Mouse (Mus musculus): ENCODE measurements at regions not wholly inside any gene's neighbourhood (a gene's known extent, or its start where the extent isn't known, plus 50 kb on each side); places are given as distances from the start of the nearest gene placed in this dataset.

- TF ChIP-seq POLR2A (IDR thresholded peaks at IDR 0.05; ENCODE audit: insufficient read depth, low read depth, low read length): no peak
- TF ChIP-seq EP300 (IDR thresholded peaks at IDR 0.05; ENCODE audit: insufficient read depth, low read depth, low read length): no peak
- no peak for TF ChIP-seq CTCF (IDR thresholded peaks at IDR 0.05)
- no peaks in the 10 kb centered on the region for H3K36me3 ChIP-seq (ENCODE audit: control insufficient read depth, insufficient read depth, low read length)
- H3K4me1 ChIP-seq (ENCODE audit: control insufficient read depth, insufficient read depth, low read length): no peaks in the 10 kb centered on the region
- no peaks in the 10 kb centered on the region for H3K27me3 ChIP-seq (ENCODE audit: control insufficient read depth, insufficient read depth, low read length)
- no peak overlapping the region for H3K27ac ChIP-seq
- intact Hi-C loops (cut with DNase I): no loop called here
- WGBS: 76% methylated on average over 2 of the region's 2 CpGs
- H3K9ac ChIP-seq (ENCODE audit: low read depth, low read length): no peak overlapping the region
- H3K4me3 ChIP-seq: no peak overlapping the region
- no peak for DNase-seq
- no peaks in the 10 kb centered on the region for H3K79me2 ChIP-seq (replicated peaks; ENCODE audit: control insufficient read depth, insufficient read depth, low read length)
Observed at GRCm38 (mm10) chr13:34540646-34541045, 112.6 kb downstream of the Pxdc1 start.

- TF ChIP-seq CTCF (IDR thresholded peaks at IDR 0.05): peak; percentile 31
- TF ChIP-seq EP300 (IDR thresholded peaks at IDR 0.05; ENCODE audit: insufficient read depth, low read depth, low read length): no peak
- no peak overlapping the region for H3K9ac ChIP-seq (ENCODE audit: low read depth, low read length)
- H3K27me3 ChIP-seq (ENCODE audit: control insufficient read depth, insufficient read depth, low read length): no peaks in the 10 kb centered on the region
- no peak for DNase-seq
- H3K36me3 ChIP-seq (ENCODE audit: control insufficient read depth, insufficient read depth, low read length): no peaks in the 10 kb centered on the region
- no peak overlapping the region for H3K4me3 ChIP-seq
- H3K79me2 ChIP-seq (replicated peaks; ENCODE audit: control insufficient read depth, insufficient read depth, low read length): no peaks in the 10 kb centered on the region
- intact Hi-C loops (cut with DNase I): no loop called here
- H3K4me1 ChIP-seq (ENCODE audit: control insufficient read depth, insufficient read depth, low read length): no peaks in the 10 kb centered on the region
- WGBS: 78% methylated on average over 2 of the region's 2 CpGs
- no peak overlapping the region for H3K27ac ChIP-seq
Observed at GRCm38 (mm10) chr13:34533896-34534295, 119.4 kb downstream of the Pxdc1 start.

- 88% methylated on average over 3 of the region's 3 CpGs for WGBS
- no peak overlapping the region for H3K4me3 ChIP-seq
- no peaks in the 10 kb centered on the region for H3K27me3 ChIP-seq (ENCODE audit: control insufficient read depth, insufficient read depth, low read length)
- no peak for DNase-seq
- H3K27ac ChIP-seq: no peak overlapping the region
- TF ChIP-seq EP300 (IDR thresholded peaks at IDR 0.05; ENCODE audit: insufficient read depth, low read depth, low read length) (no peak), POLR2A (IDR thresholded peaks at IDR 0.05; ENCODE audit: insufficient read depth, low read depth, low read length) (no peak), CTCF (IDR thresholded peaks at IDR 0.05) (no peak)
- no peak overlapping the region for H3K9ac ChIP-seq (ENCODE audit: low read depth, low read length)
- H3K79me2 ChIP-seq (replicated peaks; ENCODE audit: control insufficient read depth, insufficient read depth, low read length): no peaks in the 10 kb centered on the region
- no peaks in the 10 kb centered on the region for H3K4me1 ChIP-seq (ENCODE audit: control insufficient read depth, insufficient read depth, low read length)
- H3K36me3 ChIP-seq (ENCODE audit: control insufficient read depth, insufficient read depth, low read length): no peaks in the 10 kb centered on the region
- intact Hi-C loops (cut with DNase I): no loop called here
Observed at GRCm38 (mm10) chr13:34511332-34511731, 142.0 kb downstream of the Pxdc1 start.

- intact Hi-C loops (cut with DNase I): no loop called here
- Histone ChIP-seq H3K9ac (ENCODE audit: low read depth, low read length) (no peak overlapping the region), H3K4me1 (ENCODE audit: control insufficient read depth, insufficient read depth, low read length) (no peaks in the 10 kb centered on the region), H3K36me3 (ENCODE audit: control insufficient read depth, insufficient read depth, low read length) (no peaks in the 10 kb centered on the region), H3K4me3 (no peak overlapping the region), H3K79me2 (replicated peaks; ENCODE audit: control insufficient read depth, insufficient read depth, low read length) (no peaks in the 10 kb centered on the region), H3K27ac (no peak overlapping the region), H3K27me3 (ENCODE audit: control insufficient read depth, insufficient read depth, low read length) (no peaks in the 10 kb centered on the region)
- no peak for TF ChIP-seq POLR2A (IDR thresholded peaks at IDR 0.05; ENCODE audit: insufficient read depth, low read depth, low read length)
- 93% methylated on average over 2 of the region's 2 CpGs for WGBS
- DNase-seq: no peak
Observed at GRCm38 (mm10) chr13:34507224-34507623, 146.1 kb downstream of the Pxdc1 start.

- Histone ChIP-seq H3K27me3 (ENCODE audit: control insufficient read depth, insufficient read depth, low read length) (no peaks in the 10 kb centered on the region), H3K4me3 (no peak overlapping the region), H3K4me1 (ENCODE audit: control insufficient read depth, insufficient read depth, low read length) (no peaks in the 10 kb centered on the region), H3K27ac (no peak overlapping the region), H3K79me2 (replicated peaks; ENCODE audit: control insufficient read depth, insufficient read depth, low read length) (no peaks in the 10 kb centered on the region), H3K36me3 (ENCODE audit: control insufficient read depth, insufficient read depth, low read length) (no peaks in the 10 kb centered on the region), H3K9ac (ENCODE audit: low read depth, low read length) (no peak overlapping the region)
- WGBS: 61% methylated on average over 2 of the region's 2 CpGs
- intact Hi-C loops (cut with DNase I): no loop called here
- no peak for DNase-seq
- TF ChIP-seq EP300 (IDR thresholded peaks at IDR 0.05; ENCODE audit: insufficient read depth, low read depth, low read length) (no peak), CTCF (IDR thresholded peaks at IDR 0.05) (no peak), POLR2A (IDR thresholded peaks at IDR 0.05; ENCODE audit: insufficient read depth, low read depth, low read length) (no peak)
Observed at GRCm38 (mm10) chr13:34505861-34506260, 147.4 kb downstream of the Pxdc1 start.

- no peaks in the 10 kb centered on the region for H3K36me3 ChIP-seq (ENCODE audit: control insufficient read depth, insufficient read depth, low read length)
- H3K4me3 ChIP-seq: no peak overlapping the region
- intact Hi-C loops (cut with DNase I): no loop called here
- no peaks in the 10 kb centered on the region for H3K27me3 ChIP-seq (ENCODE audit: control insufficient read depth, insufficient read depth, low read length)
- 89% methylated on average over 3 of the region's 3 CpGs for WGBS
- no peak overlapping the region for H3K27ac ChIP-seq
- TF ChIP-seq CTCF (IDR thresholded peaks at IDR 0.05): no peak
- no peak for TF ChIP-seq POLR2A (IDR thresholded peaks at IDR 0.05; ENCODE audit: insufficient read depth, low read depth, low read length)
- TF ChIP-seq EP300 (IDR thresholded peaks at IDR 0.05; ENCODE audit: insufficient read depth, low read depth, low read length): no peak
- H3K9ac ChIP-seq (ENCODE audit: low read depth, low read length): no peak overlapping the region
- DNase-seq: no peak
- H3K79me2 ChIP-seq (replicated peaks; ENCODE audit: control insufficient read depth, insufficient read depth, low read length): no peaks in the 10 kb centered on the region
- H3K4me1 ChIP-seq (ENCODE audit: control insufficient read depth, insufficient read depth, low read length): no peaks in the 10 kb centered on the region
Observed at GRCm38 (mm10) chr13:34504879-34505278, 148.4 kb downstream of the Pxdc1 start.

All from heart, adult 2 months (tissue).